Mouse (Mus musculus): ENCODE measurements at regions not wholly inside any gene's neighbourhood (a gene's known extent, or its start where the extent isn't known, plus 50 kb on each side); places are given as distances from the start of the nearest gene placed in this dataset.

- DNase-seq = no peak
- intact Hi-C loops (cut with DNase I; ENCODE audit: low total_unique reads) = loop anchor here (5.0 kb wide), 1 partner anchor 795 kb away; no protein-coding TSS in a partner anchor
Observed at GRCm38 (mm10) chr12:12147088-12147687, 114.8 kb upstream of the Fam49a start.

- intact Hi-C loops (cut with DNase I; ENCODE audit: low total_unique reads) = loop anchor here (5.0 kb wide), 1 partner anchor 796 kb away; no protein-coding TSS in a partner anchor
- no peak for DNase-seq
Observed at GRCm38 (mm10) chr12:12147847-12148246, 114.1 kb upstream of the Fam49a start.

- intact Hi-C loops (cut with DNase I; ENCODE audit: low total_unique reads) = loop anchor here (5.0 kb wide), 1 partner anchor 797 kb away; no protein-coding TSS in a partner anchor
- DNase-seq = no peak
Observed at GRCm38 (mm10) chr12:12148659-12149399, 113.1 kb upstream of the Fam49a start.

GRCm38 (mm10) chr12:12164411-12164810, 97.5 kb upstream of the Fam49a start:
- intact Hi-C loops (cut with DNase I; ENCODE audit: low total_unique reads) = no loop called here
- no peak for DNase-seq

GRCm38 (mm10) chr12:12170581-12170980, 91.4 kb upstream of the Fam49a start:
- no peak for DNase-seq
- intact Hi-C loops (cut with DNase I; ENCODE audit: low total_unique reads) = no loop called here

- DNase-seq = no peak
- intact Hi-C loops (cut with DNase I; ENCODE audit: low total_unique reads) = no loop called here
Observed at GRCm38 (mm10) chr12:12172087-12172823, 89.7 kb upstream of the Fam49a start.

GRCm38 (mm10) chr12:12176331-12177263, 85.3 kb upstream of the Fam49a start:
- DNase-seq = peak; percentile 70
- intact Hi-C loops (cut with DNase I; ENCODE audit: low total_unique reads) = loop anchor here (1.0 kb wide), 1 partner anchor 142 kb away; no protein-coding TSS in a partner anchor

GRCm38 (mm10) chr12:12177264-12178043, 84.5 kb upstream of the Fam49a start:
- no peak for DNase-seq
- intact Hi-C loops (cut with DNase I; ENCODE audit: low total_unique reads) = loop anchor here (1.0 kb wide), 1 partner anchor 141 kb away; no protein-coding TSS in a partner anchor

GRCm38 (mm10) chr12:12178391-12178790, 83.5 kb upstream of the Fam49a start:
- intact Hi-C loops (cut with DNase I; ENCODE audit: low total_unique reads) = no loop called here
- peak; percentile 70 for DNase-seq

- intact Hi-C loops (cut with DNase I; ENCODE audit: low total_unique reads) = no loop called here
- DNase-seq = no peak
Observed at GRCm38 (mm10) chr12:12179292-12179865, 82.6 kb upstream of the Fam49a start.

- no peak for DNase-seq
- intact Hi-C loops (cut with DNase I; ENCODE audit: low total_unique reads) = no loop called here
Observed at GRCm38 (mm10) chr12:12180986-12181385, 81.0 kb upstream of the Fam49a start.

GRCm38 (mm10) chr12:12181686-12182085, 80.3 kb upstream of the Fam49a start:
- intact Hi-C loops (cut with DNase I; ENCODE audit: low total_unique reads) = no loop called here
- no peak for DNase-seq

GRCm38 (mm10) chr12:12186353-12186752, 75.6 kb upstream of the Fam49a start:
- intact Hi-C loops (cut with DNase I; ENCODE audit: low total_unique reads) = no loop called here
- no peak for DNase-seq

- intact Hi-C loops (cut with DNase I; ENCODE audit: low total_unique reads) = no loop called here
- no peak for DNase-seq
Observed at GRCm38 (mm10) chr12:12195066-12195465, 66.9 kb upstream of the Fam49a start.

GRCm38 (mm10) chr12:12196627-12197026, 65.3 kb upstream of the Fam49a start:
- peak; percentile 10 for DNase-seq

GRCm38 (mm10) chr12:12208216-12208615, 53.7 kb upstream of the Fam49a start:
- intact Hi-C loops (cut with DNase I; ENCODE audit: low total_unique reads) = no loop called here
- DNase-seq = no peak

More at GRCm38 (mm10) chr12:12196627-12197026, 65.3 kb upstream of the Fam49a start:
- intact Hi-C loops (cut with DNase I; ENCODE audit: low total_unique reads) = no loop called here

Data from gastrocnemius, postnatal 14 days (tissue).